Mouse (Mus musculus) embryonic facial prominence, embryonic 13.5 days (tissue): ENCODE results near the gene Ptk7. TPM values are rescaled to one million over a fixed set of nuclear protein-coding genes. Genes with fewer than 3 reads are reported as not detected.
A peak's percentile ranks its signal among the peaks of the same experiment; 100 is the strongest.

Source experiments
- ATAC-seq: fragments of 200-750 bp; cut with Nextera tagmentation; 2 replicates; pipeline ENCODE4 v1.8.0; 2017; ENCODE audit warnings: low read depth; ENCODE audit not compliant: insufficient number of reproducible peaks, insufficient read depth, low FRiP score, low TSS enrichment
- H3K27ac ChIP-seq: fragments of 300-500 bp; sonication (generic); 2 replicates; pipeline ENCODE4 v1.5.1; 2015; ENCODE audit warnings: moderate library complexity, mild to moderate bottlenecking, inconsistent platforms
- H3K27me3 ChIP-seq: fragments of 300-500 bp; sonication (generic); 2 replicates; pipeline ENCODE4 v1.6.1; 2015; ENCODE audit warnings: mild to moderate bottlenecking, inconsistent platforms
- H3K36me3 ChIP-seq: fragments of 300-500 bp; sonication (generic); 2 replicates; pipeline ENCODE4 v1.6.1; 2015; ENCODE audit warnings: mild to moderate bottlenecking, inconsistent platforms
- H3K4me1 ChIP-seq: fragments of 300-500 bp; sonication (generic); 2 replicates; pipeline ENCODE4 v1.6.1; 2015; ENCODE audit warnings: inconsistent platforms
- H3K4me2 ChIP-seq: fragments of 300-500 bp; sonication (generic); 2 replicates; pipeline ENCODE4 v1.6.1; 2015; ENCODE audit warnings: moderate library complexity, mild to moderate bottlenecking, inconsistent platforms
- H3K4me3 ChIP-seq: fragments of 300-500 bp; sonication (generic); 2 replicates; pipeline ENCODE4 v1.5.1; 2015; ENCODE audit warnings: mild to moderate bottlenecking, inconsistent platforms
- H3K9ac ChIP-seq: fragments of 300-500 bp; sonication (generic); 2 replicates; pipeline ENCODE4 v1.6.1; 2015; ENCODE audit warnings: mild to moderate bottlenecking, inconsistent platforms
- H3K9me3 ChIP-seq: fragments of 300-500 bp; sonication (generic); 2 replicates; pipeline ENCODE4 v1.6.1; 2016; ENCODE audit warnings: inconsistent platforms
- WGBS: fragments of 180-500 bp; shearing (Covaris S2); methylation state at CpG from one replicate; pipeline ENCODE4 v1.1.7; 2015; ENCODE audit warnings: mixed read lengths; 5-methylcytosine and 5-hydroxymethylcytosine counted together
- polyA plus RNA-seq: library from polyadenylated mRNA; unstranded; fragments of >200 nt; fragmentation: Nextera tagmentation; extraction: Ambion mirVana; gene quantifications from 2 replicates; pipeline ENCODE4 v1.2.1, GENCODE M21; 2015

The Ptk7 gene
- polyA plus RNA-seq, 1 experiment from 2014 or later, result 148 TPM

- Histone ChIP-seq H3K36me3 (peaks cover 27% of the 10 kb centered on the region), H3K9me3 (no peaks in the 10 kb centered on the region), H3K27ac (peak overlapping the region; percentile 96), H3K27me3 (no peaks in the 10 kb centered on the region), H3K4me1 (peaks cover 42% of the 10 kb centered on the region), H3K4me2 (peak overlapping the region; percentile 94), H3K9ac (peak overlapping the region; percentile 100), H3K4me3 (peak overlapping the region; percentile 95)
- WGBS, result under 1% methylated on average over 11 of the region's 11 CpGs
- ATAC-seq, result no peak
These were observed 74.7 kb downstream of the Ptk7 start for GRCm38 (mm10) chr17:46554646-46554976.

GRCm38 (mm10) chr17:46553926-46554325 is 75.4 kb downstream of the Ptk7 start:
- Histone ChIP-seq H3K9ac (peak overlapping the region; percentile 100), H3K4me3 (peak overlapping the region; percentile 95), H3K9me3 (no peaks in the 10 kb centered on the region), H3K4me1 (peaks cover 42% of the 10 kb centered on the region), H3K36me3 (peaks cover 33% of the 10 kb centered on the region), H3K27me3 (no peaks in the 10 kb centered on the region), H3K4me2 (peak overlapping the region; percentile 94), H3K27ac (peak overlapping the region; percentile 86)
- WGBS, result 67% methylated on average over 3 of the region's 3 CpGs
- ATAC-seq, result no peak

- Histone ChIP-seq H3K4me2 (peak overlapping the region; percentile 94), H3K9ac (peak overlapping the region; percentile 100), H3K27me3 (no peaks in the 10 kb centered on the region), H3K27ac (peak overlapping the region; percentile 86), H3K36me3 (peaks cover 37% of the 10 kb centered on the region), H3K9me3 (no peaks in the 10 kb centered on the region), H3K4me1 (peaks cover 46% of the 10 kb centered on the region), H3K4me3 (peak overlapping the region; percentile 95)
- no peak for ATAC-seq
- WGBS, result 42% methylated on average over 11 of the region's 11 CpGs
These were observed 75.8 kb downstream of the Ptk7 start for GRCm38 (mm10) chr17:46553469-46553868.

- WGBS, result 2% methylated on average over 24 of the region's 24 CpGs
- peak; percentile 77 for ATAC-seq
These were observed 76.4 kb downstream of the Ptk7 start for GRCm38 (mm10) chr17:46552841-46553423.

GRCm38 (mm10) chr17:46552151-46552550 is 77.2 kb downstream of the Ptk7 start:
- peak overlapping the region; percentile 86; the same call in 1 of the 2 replicates for H3K27ac ChIP-seq

More at GRCm38 (mm10) chr17:46552841-46553423, 76.4 kb downstream of the Ptk7 start:
- Histone ChIP-seq H3K27ac (peak overlapping the region; percentile 86), H3K4me2 (peak overlapping the region; percentile 94), H3K4me3 (peak overlapping the region; percentile 95), H3K27me3 (no peaks in the 10 kb centered on the region), H3K4me1 (peaks cover 47% of the 10 kb centered on the region), H3K9ac (peak overlapping the region; percentile 100), H3K9me3 (no peaks in the 10 kb centered on the region), H3K36me3 (peaks cover 41% of the 10 kb centered on the region)

GRCm38 (mm10) chr17:46551369-46551768 is 77.9 kb downstream of the Ptk7 start:
- Histone ChIP-seq H3K27ac (no peak overlapping the region), H3K27me3 (0 out of 2 replicates have a peak, but pooled peaks cover 7% of the 10 kb centered on the region), H3K9me3 (no peaks in the 10 kb centered on the region), H3K36me3 (peaks cover 41% of the 10 kb centered on the region), H3K4me1 (peaks cover 48% of the 10 kb centered on the region), H3K4me3 (no peak overlapping the region), H3K4me2 (no peak overlapping the region), H3K9ac (no peak overlapping the region)
- WGBS, result 92% methylated on average over 6 of the region's 6 CpGs
- no peak for ATAC-seq

More at GRCm38 (mm10) chr17:46552151-46552550, 77.2 kb downstream of the Ptk7 start:
- WGBS, result 66% methylated on average over 7 of the region's 7 CpGs
- Histone ChIP-seq H3K36me3 (peaks cover 41% of the 10 kb centered on the region), H3K9ac (0 out of 2 replicates have a peak overlapping the region, but pooled peaks have one; percentile 100), H3K4me2 (peak overlapping the region; percentile 94), H3K4me3 (0 out of 2 replicates have a peak overlapping the region, but pooled peaks have one; percentile 95), H3K9me3 (no peaks in the 10 kb centered on the region), H3K27me3 (0 out of 2 replicates have a peak, but pooled peaks cover 4% of the 10 kb centered on the region), H3K4me1 (peaks cover 47% of the 10 kb centered on the region)
- ATAC-seq, result no peak

GRCm38 (mm10) chr17:46550904-46551303 is 78.4 kb downstream of the Ptk7 start:
- WGBS, result 85% methylated on average over 7 of the region's 7 CpGs
- Histone ChIP-seq H3K27me3 (0 out of 2 replicates have a peak, but pooled peaks cover 7% of the 10 kb centered on the region), H3K9ac (no peak overlapping the region), H3K27ac (no peak overlapping the region), H3K4me3 (no peak overlapping the region), H3K4me1 (peaks cover 51% of the 10 kb centered on the region), H3K9me3 (no peaks in the 10 kb centered on the region), H3K36me3 (peaks cover 41% of the 10 kb centered on the region), H3K4me2 (no peak overlapping the region)
- ATAC-seq, result no peak

GRCm38 (mm10) chr17:46549642-46550041 is 79.7 kb downstream of the Ptk7 start:
- Histone ChIP-seq H3K4me2 (no peak overlapping the region), H3K27ac (no peak overlapping the region), H3K36me3 (peaks cover 41% of the 10 kb centered on the region), H3K4me1 (peaks cover 50% of the 10 kb centered on the region), H3K9me3 (no peaks in the 10 kb centered on the region), H3K4me3 (no peak overlapping the region), H3K27me3 (0 out of 2 replicates have a peak, but pooled peaks cover 7% of the 10 kb centered on the region), H3K9ac (peak overlapping the region; percentile 27; the same call in 1 of the 2 replicates)
- WGBS, result 93% methylated on average over 9 of the region's 9 CpGs
- no peak for ATAC-seq

GRCm38 (mm10) chr17:46549193-46549592 is 80.1 kb downstream of the Ptk7 start:
- no peak for ATAC-seq
- WGBS, result 24% methylated on average over 8 of the region's 8 CpGs
- H3K4me1 ChIP-seq, result peaks cover 46% of the 10 kb centered on the region

GRCm38 (mm10) chr17:46548741-46549140 is 80.6 kb downstream of the Ptk7 start:
- WGBS, result 52% methylated on average over 11 of the region's 11 CpGs
- no peak overlapping the region for H3K27ac ChIP-seq
- no peak overlapping the region for H3K4me2 ChIP-seq
- 0 out of 2 replicates have a peak, but pooled peaks cover 7% of the 10 kb centered on the region for H3K27me3 ChIP-seq
- H3K9ac ChIP-seq, result no peak overlapping the region
- no peaks in the 10 kb centered on the region for H3K9me3 ChIP-seq
- H3K36me3 ChIP-seq, result peaks cover 41% of the 10 kb centered on the region
- peaks cover 41% of the 10 kb centered on the region for H3K4me1 ChIP-seq
- no peak overlapping the region for H3K4me3 ChIP-seq
- no peak for ATAC-seq

More at GRCm38 (mm10) chr17:46549193-46549592, 80.1 kb downstream of the Ptk7 start:
- no peak overlapping the region for H3K27ac ChIP-seq
- H3K4me3 ChIP-seq, result no peak overlapping the region
- H3K36me3 ChIP-seq, result peaks cover 41% of the 10 kb centered on the region
- 0 out of 2 replicates have a peak, but pooled peaks cover 7% of the 10 kb centered on the region for H3K27me3 ChIP-seq
- no peaks in the 10 kb centered on the region for H3K9me3 ChIP-seq
- no peak overlapping the region for H3K4me2 ChIP-seq
- no peak overlapping the region for H3K9ac ChIP-seq

GRCm38 (mm10) chr17:46547923-46548322 is 81.4 kb downstream of the Ptk7 start:
- H3K27me3 ChIP-seq, result 0 out of 2 replicates have a peak, but pooled peaks cover 7% of the 10 kb centered on the region
- no peak overlapping the region for H3K4me2 ChIP-seq
- no peak for ATAC-seq
- peaks cover 33% of the 10 kb centered on the region for H3K4me1 ChIP-seq
- H3K9me3 ChIP-seq, result no peaks in the 10 kb centered on the region
- H3K36me3 ChIP-seq, result peaks cover 47% of the 10 kb centered on the region
- H3K9ac ChIP-seq, result no peak overlapping the region
- no peak overlapping the region for H3K4me3 ChIP-seq
- 21% methylated on average over 3 of the region's 3 CpGs for WGBS
- H3K27ac ChIP-seq, result no peak overlapping the region; the same call in 1 of the 2 replicates

- no peak for ATAC-seq
- WGBS, result 15% methylated on average over 8 of the region's 8 CpGs
- Histone ChIP-seq H3K9ac (no peak overlapping the region), H3K27ac (peak overlapping the region; percentile 16; the same call in 1 of the 2 replicates), H3K9me3 (no peaks in the 10 kb centered on the region), H3K4me3 (peak overlapping the region; percentile 67; the same call in 1 of the 2 replicates), H3K27me3 (0 out of 2 replicates have a peak, but pooled peaks cover 7% of the 10 kb centered on the region), H3K4me1 (peaks cover 25% of the 10 kb centered on the region), H3K4me2 (peak overlapping the region; percentile 86), H3K36me3 (peaks cover 45% of the 10 kb centered on the region)
These were observed 82.3 kb downstream of the Ptk7 start for GRCm38 (mm10) chr17:46546995-46547394.
